Mouse (Mus musculus) adrenal gland, postnatal 10 days (tissue): ENCODE results near the gene Fance. TPM values are rescaled to one million over a fixed set of nuclear protein-coding genes. Genes with fewer than 3 reads are reported as not detected.

Experiments
- DNase-seq: peaks from one replicate; pipeline ENCODE4 v3.0.0; 2021; ENCODE audit warnings: mixed read lengths
- long read RNA-seq, 2 experiments: library from polyadenylated mRNA; stranded (forward); transcript quantifications; one replicate each; pipeline ENCODE4 v2.0.0; 2021
- total RNA-seq, 2 experiments: library from RNA; stranded (reverse); gene quantifications; 2 replicates each; pipeline ENCODE4 v1.2.3; 2021

Fance gene
- total RNA-seq: 10 to 100 TPM; 24.2 to 36.2 TPM
- long read RNA-seq, experiment 1, transcript Fance-203 (10 exons, 2,025 nt): major isoform, 15 of 56 reads
- long read RNA-seq, experiment 1, partial matches to known transcripts: 6 of 56 reads
- long read RNA-seq, experiment 1, other reads (novel, unspliced or antisense): 28 of 56 reads
- long read RNA-seq, experiment 2, transcript Fance-203 (10 exons, 2,025 nt): major isoform, 10 of 35 reads
- long read RNA-seq, experiment 2, partial matches to known transcripts: 1 of 35 reads
- long read RNA-seq, experiment 2, other reads (novel, unspliced or antisense): 23 of 35 reads

GRCm38 (mm10) chr17:28313212-28313879 is at the start of gene Fance:
Gene Fance (plus strand): TSS chr17:28313519.
- peak; percentile 97 for DNase-seq

- no peak for DNase-seq
Measured at GRCm38 (mm10) chr17:28267251-28267650, 46.1 kb upstream of the Fance start.

GRCm38 (mm10) chr17:28270165-28270564 is 43.2 kb upstream of the Fance start:
- no peak for DNase-seq

- peak; percentile 52 for DNase-seq
Measured at GRCm38 (mm10) chr17:28271537-28272266, 41.6 kb upstream of the Fance start.

- DNase-seq: peak; percentile 53
Measured at GRCm38 (mm10) chr17:28272281-28272680, 41.0 kb upstream of the Fance start.

GRCm38 (mm10) chr17:28272837-28273236 is 40.5 kb upstream of the Fance start:
- no peak for DNase-seq

GRCm38 (mm10) chr17:28274739-28275138 is 38.6 kb upstream of the Fance start:
- no peak for DNase-seq

GRCm38 (mm10) chr17:28277226-28277625 is 36.1 kb upstream of the Fance start:
- no peak for DNase-seq

- no peak for DNase-seq
Measured at GRCm38 (mm10) chr17:28277721-28278120, 35.6 kb upstream of the Fance start.

GRCm38 (mm10) chr17:28278156-28278555 is 35.2 kb upstream of the Fance start:
- no peak for DNase-seq

- no peak for DNase-seq
Measured at GRCm38 (mm10) chr17:28279236-28279635, 34.1 kb upstream of the Fance start.

GRCm38 (mm10) chr17:28279780-28280422 is 33.4 kb upstream of the Fance start:
- peak; percentile 88 for DNase-seq

- peak; percentile 68 for DNase-seq
Measured at GRCm38 (mm10) chr17:28280423-28280800, 32.9 kb upstream of the Fance start.

- DNase-seq: no peak
Measured at GRCm38 (mm10) chr17:28280831-28281377, 32.4 kb upstream of the Fance start.

GRCm38 (mm10) chr17:28281866-28282441 is 31.4 kb upstream of the Fance start:
- no peak for DNase-seq

- DNase-seq: no peak
Measured at GRCm38 (mm10) chr17:28283199-28283598, 30.1 kb upstream of the Fance start.

- DNase-seq: no peak
Measured at GRCm38 (mm10) chr17:28286133-28286532, 27.2 kb upstream of the Fance start.

- no peak for DNase-seq
Measured at GRCm38 (mm10) chr17:28286964-28287363, 26.4 kb upstream of the Fance start.

- no peak for DNase-seq
Measured at GRCm38 (mm10) chr17:28287578-28287977, 25.7 kb upstream of the Fance start.

GRCm38 (mm10) chr17:28287980-28288379 is 25.3 kb upstream of the Fance start:
- no peak for DNase-seq

- DNase-seq: peak; percentile 95
Measured at GRCm38 (mm10) chr17:28290262-28290661, 23.1 kb upstream of the Fance start.

- no peak for DNase-seq
Measured at GRCm38 (mm10) chr17:28290671-28291070, 22.6 kb upstream of the Fance start.
